Mouse (Mus musculus) ES-E14 (cell line): Measurements from ENCODE around the gene Gdf10.

Experiments
- CHD2 ChIP-seq: IDR thresholded peaks from 2 replicates; pipeline ENCODE4 v1.6.1; 2014; ENCODE audit warnings: mild to moderate bottlenecking, low read depth, low read length, inconsistent platforms
- HCFC1 ChIP-seq: IDR thresholded peaks from 2 replicates; pipeline ENCODE4 v1.6.1; 2012; ENCODE audit warnings: low read length, inconsistent platforms, borderline replicate concordance; ENCODE audit not compliant: insufficient read depth
- MAFK ChIP-seq: IDR thresholded peaks from 2 replicates; pipeline ENCODE4 v1.6.1; 2014; ENCODE audit warnings: mild to moderate bottlenecking, low read depth, low read length, inconsistent platforms; ENCODE audit not compliant: insufficient read depth
- ZC3H11A ChIP-seq: IDR thresholded peaks from 2 replicates; pipeline ENCODE4 v1.6.1; 2012; ENCODE audit warnings: low read depth, mild to moderate bottlenecking, inconsistent platforms, low read length, borderline replicate concordance
- ZNF384 ChIP-seq: IDR thresholded peaks from 2 replicates; pipeline ENCODE4 v1.6.1; 2012; ENCODE audit warnings: low read depth, low read length, inconsistent platforms

GRCm38 (mm10) chr14:33904851-33905250 is 18.5 kb upstream of the Gdf10 start:
- no peak for TF ChIP-seq ZC3H11A
- TF ChIP-seq HCFC1, result no peak
- TF ChIP-seq ZNF384, result no peak
- no peak for TF ChIP-seq CHD2
- no peak for TF ChIP-seq MAFK
